Mouse (Mus musculus) liver, embryonic 14.5 days (tissue): ENCODE data around the gene Fam181a. TPM values are rescaled to one million over a fixed set of nuclear protein-coding genes. Genes with fewer than 3 reads are reported as not detected.

Source experiments
- ATAC-seq: fragments of 200-750 bp; cut with Nextera tagmentation; 2 replicates; pipeline ENCODE4 v1.8.0; 2017; ENCODE audit warnings: moderate number of reproducible peaks, mild to moderate bottlenecking, moderate library complexity; ENCODE audit not compliant: insufficient read depth
- DNase-seq, 3 experiments: peaks; one replicate each; pipeline ENCODE4 v3.0.0-alpha.2; 2012 to 2013; ENCODE audit warnings: low read depth in 3 of 3, low spot score in 3 of 3
- H3K27ac ChIP-seq: fragments of 300-500 bp; sonication (generic); 2 replicates; pipeline ENCODE4 v1.5.1; 2014; ENCODE audit warnings: moderate library complexity, mild to moderate bottlenecking, control low read depth, inconsistent platforms
- H3K27me3 ChIP-seq: fragments of 300-500 bp; sonication (generic); 2 replicates; pipeline ENCODE4 v1.6.1; 2014; ENCODE audit warnings: mild to moderate bottlenecking, low read length, moderate library complexity; ENCODE audit not compliant: control insufficient read depth, insufficient read depth
- H3K36me3 ChIP-seq: fragments of 300-500 bp; sonication (generic); replicated peaks from 2 replicates; pipeline ENCODE4 v1.6.1; 2014; ENCODE audit warnings: low read depth; ENCODE audit not compliant: control insufficient read depth, insufficient read depth
- H3K4me1 ChIP-seq, 2 experiments: fragments of 200-500 bp in 1 of 2; fragments of 300-500 bp in 1 of 2; sonication (generic) in 1 of 2; replicated peaks; 2 replicates each; pipeline ENCODE4 v1.6.1; 2012 to 2014; ENCODE audit warnings: antibody characterized with exemption in 1 of 2, inconsistent platforms in 1 of 2, low read length in 1 of 2; ENCODE audit not compliant: control insufficient read depth in 2 of 2, insufficient read depth in 2 of 2
- H3K4me2 ChIP-seq: fragments of 300-500 bp; sonication (generic); 2 replicates; pipeline ENCODE4 v1.6.1; 2014; ENCODE audit warnings: low read depth, mild to moderate bottlenecking, control low read depth, moderate library complexity
- H3K4me3 ChIP-seq, 2 experiments: fragments of 200-500 bp in 1 of 2; fragments of 300-500 bp in 1 of 2; sonication (generic) in 1 of 2; 2 replicates each; pipeline ENCODE4 v1.5.1; 2012 to 2014; ENCODE audit warnings: low read depth in 2 of 2, low read length in 2 of 2, mild to moderate bottlenecking in 2 of 2, control low read depth in 1 of 2, inconsistent platforms in 1 of 2, moderate library complexity in 1 of 2; ENCODE audit not compliant: insufficient read depth in 1 of 2
- H3K9ac ChIP-seq: fragments of 300-500 bp; sonication (generic); replicated peaks from 2 replicates; pipeline ENCODE4 v1.6.1; 2014; ENCODE audit warnings: mild to moderate bottlenecking, control low read depth, moderate library complexity
- H3K9me3 ChIP-seq: fragments of 300-500 bp; sonication (generic); 2 replicates; pipeline ENCODE4 v1.6.1; 2016; ENCODE audit warnings: low read length, mixed read lengths; ENCODE audit not compliant: control insufficient read depth
- CTCF ChIP-seq: IDR thresholded peaks from 2 replicates; pipeline ENCODE4 v1.5.1; 2016; ENCODE audit warnings: antibody characterized with exemption, low read depth, control low read depth
- EP300 ChIP-seq: IDR thresholded peaks from 2 replicates; pipeline ENCODE4 v1.6.1; 2016; ENCODE audit warnings: antibody characterized with exemption, low read depth
- WGBS: fragments of 180-500 bp; shearing (Covaris S2); extraction: QIAGEN DNeasy Blood & Tissue Kit; methylation state at CpG from one replicate; pipeline ENCODE4 v1.1.7; 2014; ENCODE audit not compliant: insufficient replicate concordance; 5-methylcytosine and 5-hydroxymethylcytosine counted together
- polyA plus RNA-seq, 2 experiments: library from polyadenylated mRNA; depleted of rRNA in 1 of 2; stranded (reverse) in 1 of 2; unstranded in 1 of 2; fragments of >200 nt; fragmentation: Nextera tagmentation in 1 of 2; extraction: Ambion mirVana in 1 of 2; gene quantifications; 2 replicates each; pipeline versions ENCODE4 v1.2.1 to v1.2.3; 2012 to 2014

Gene Fam181a
- polyA plus RNA-seq, 2 experiments: not detected

- TF ChIP-seq EP300: no peak
- no peak for TF ChIP-seq CTCF
Measured at GRCm38 (mm10) chr12:103313871-103314639, 3.3 kb downstream of the Fam181a start.

GRCm38 (mm10) chr12:103314640-103315361, 4.0 kb downstream of the Fam181a start:
- 10% methylated on average over 24 of the region's 25 CpGs for WGBS
- ATAC-seq: no peak
- no peaks in the 10 kb centered on the region; the same call in 1 of the 2 replicates for H3K9me3 ChIP-seq
- peaks cover 0 to 2% of the 10 kb centered on the region in 2 experiments; a peak in 1 of 4 replicates for H3K4me1 ChIP-seq
- no peaks in the 10 kb centered on the region; the same call in 1 of the 2 replicates for H3K27me3 ChIP-seq
- no peak overlapping the region for H3K9ac ChIP-seq
- no peak for TF ChIP-seq EP300
- TF ChIP-seq CTCF: no peak
- DNase-seq: no peak
- no peaks in the 10 kb centered on the region for H3K36me3 ChIP-seq
- H3K27ac ChIP-seq: no peak overlapping the region
- H3K4me2 ChIP-seq: no peak overlapping the region
- H3K4me3 ChIP-seq: no peak overlapping the region

More at GRCm38 (mm10) chr12:103313871-103314639, 3.3 kb downstream of the Fam181a start:
- DNase-seq (no peak), ATAC-seq (no peak)
- Histone ChIP-seq H3K4me1 (peaks cover 0 to 2% of the 10 kb centered on the region in 2 experiments; a peak in 1 of 4 replicates), H3K27me3 (no peaks in the 10 kb centered on the region; the same call in 1 of the 2 replicates), H3K27ac (no peak overlapping the region), H3K36me3 (no peaks in the 10 kb centered on the region), H3K4me3 (no peak overlapping the region), H3K4me2 (no peak overlapping the region), H3K9ac (no peak overlapping the region), H3K9me3 (no peaks in the 10 kb centered on the region; the same call in 1 of the 2 replicates)
- WGBS: 67% methylated on average over 21 of the region's 21 CpGs

- Histone ChIP-seq H3K9ac (no peak overlapping the region), H3K4me2 (no peak overlapping the region), H3K27ac (no peak overlapping the region), H3K36me3 (no peaks in the 10 kb centered on the region), H3K27me3 (no peaks in the 10 kb centered on the region; the same call in 1 of the 2 replicates), H3K4me3 (no peak overlapping the region), H3K4me1 (peaks cover 0 to 2% of the 10 kb centered on the region in 2 experiments; a peak in 1 of 4 replicates), H3K9me3 (no peaks in the 10 kb centered on the region)
- DNase-seq (no peak), ATAC-seq (no peak)
- 30% methylated on average over 20 of the region's 20 CpGs for WGBS
- TF ChIP-seq EP300 (no peak), CTCF (no peak)
Measured at GRCm38 (mm10) chr12:103315831-103316545, 5.2 kb downstream of the Fam181a start.

- H3K4me3 ChIP-seq: no peak overlapping the region
- no peak overlapping the region for H3K27ac ChIP-seq
- DNase-seq (no peak), ATAC-seq (no peak)
- H3K36me3 ChIP-seq: no peaks in the 10 kb centered on the region
- H3K27me3 ChIP-seq: peaks cover 4% of the 10 kb centered on the region
- peak; percentile 69 for TF ChIP-seq CTCF
- no peak for TF ChIP-seq EP300
- H3K4me1 ChIP-seq: no peaks in the 10 kb centered on the region
- H3K9me3 ChIP-seq: no peaks in the 10 kb centered on the region
- no peak overlapping the region for H3K4me2 ChIP-seq
- H3K9ac ChIP-seq: no peak overlapping the region
- 30% methylated on average over 3 of the region's 3 CpGs for WGBS
Measured at GRCm38 (mm10) chr12:103322801-103323200, 12.0 kb downstream of the Fam181a start.
